Mouse (Mus musculus) layer of hippocampus, postnatal 14 days (tissue): ENCODE measurements around the gene Gm10801. TPM values are rescaled to one million over a fixed set of nuclear protein-coding genes. Genes with fewer than 3 reads are reported as not detected.
"Not testable (repeated sequence)": the region's sequence is repeated elsewhere in the genome, so short reads cannot be mapped to it uniquely, and the experiment has no call there.

Source experiments
- DNase-seq, 2 experiments: peaks; one replicate each; pipeline ENCODE4 v3.0.0; 2021 to 2022; ENCODE audit warnings: low spot score in 2 of 2, mixed read lengths in 1 of 2
- long read RNA-seq, 2 experiments: library from polyadenylated mRNA; stranded (forward); transcript quantifications; one replicate each; pipeline ENCODE4 v2.0.0; 2021
- total RNA-seq, 2 experiments: library from RNA; stranded (reverse); gene quantifications; 2 replicates each; pipeline ENCODE4 v1.2.3; 2021

Gene Gm10801
- 1 to 10 TPM in 1 of 2 experiments, not detected in 1; 1.4 TPM for total RNA-seq
- long read RNA-seq, experiment 1 = 0 reads
- long read RNA-seq, experiment 2 = 0 reads

- not testable (repeated sequence) for DNase-seq
Observed at GRCm38 (mm10) chr2:98661937-98662336, at the start of gene Gm10801. Gene Gm10801 (plus strand): TSS chr2:98662237.

GRCm38 (mm10) chr2:98667201-98667600 lies 5.2 kb downstream of the Gm10801 start, which contains the start of gene Gm10800:
Gene Gm10800 (minus strand): TSS chr2:98667301.
- not testable (repeated sequence) for DNase-seq

- DNase-seq = no peak
Observed at GRCm38 (mm10) chr2:98697533-98697932, 35.5 kb downstream of the Gm10801 start.

Other genes with a start within 250 kb of the Gm10801 start
- gene Gm10800, start 5.1 kb downstream of the Gm10801 start, total RNA-seq = 1 to 10 TPM; 1.0 to 1.2 TPM